Mouse (Mus musculus): ENCODE results near the gene Fut11. TPM values are rescaled to one million over a fixed set of nuclear protein-coding genes. Genes with fewer than 3 reads are reported as not detected.

Fut11 gene
- polyA plus RNA-seq, 1 experiment from 2014 or later = 19.5 TPM

GRCm38 (mm10) chr14:20686576-20686975 is 8.2 kb upstream of the Fut11 start:
- no peaks in the 10 kb centered on the region for H3K27me3 ChIP-seq (ENCODE audit: insufficient read depth, poor library complexity, severe bottlenecking)
- H3K4me3 ChIP-seq = no peak overlapping the region
- WGBS = 95% methylated on average over 3 of the region's 3 CpGs
- no peak overlapping the region for H3K27ac ChIP-seq
- H3K9me3 ChIP-seq = no peaks in the 10 kb centered on the region
- DNase-seq (ENCODE audit: low spot score) = no peak
- H3K36me3 ChIP-seq = peaks cover 100% of the 10 kb centered on the region
- peaks cover 4% of the 10 kb centered on the region; the same call in 1 of the 2 replicates for H3K4me1 ChIP-seq

- Histone ChIP-seq H3K27ac (no peak overlapping the region), H3K9me3 (no peaks in the 10 kb centered on the region), H3K27me3 (ENCODE audit: insufficient read depth, poor library complexity, severe bottlenecking) (no peaks in the 10 kb centered on the region), H3K36me3 (peaks cover 100% of the 10 kb centered on the region), H3K4me1 (peaks cover 7% of the 10 kb centered on the region; the same call in 1 of the 2 replicates), H3K4me3 (no peak overlapping the region)
- WGBS = 91% methylated on average over 2 of the region's 2 CpGs
- DNase-seq (ENCODE audit: low spot score) = no peak
Observed at GRCm38 (mm10) chr14:20689009-20689408, 5.8 kb upstream of the Fut11 start.

- Histone ChIP-seq H3K4me3 (no peak overlapping the region), H3K27ac (no peak overlapping the region), H3K4me1 (peaks cover 32% of the 10 kb centered on the region), H3K36me3 (peaks cover 80% of the 10 kb centered on the region), H3K9me3 (no peaks in the 10 kb centered on the region), H3K27me3 (ENCODE audit: insufficient read depth, poor library complexity, severe bottlenecking) (no peaks in the 10 kb centered on the region)
- WGBS = 88% methylated on average over 6 of the region's 6 CpGs
- no peak for DNase-seq (ENCODE audit: low spot score)
Observed at GRCm38 (mm10) chr14:20691772-20692171, 3.0 kb upstream of the Fut11 start.

GRCm38 (mm10) chr14:20693589-20694101 is 1.1 kb upstream of the Fut11 start:
- Histone ChIP-seq H3K36me3 (peaks cover 70% of the 10 kb centered on the region), H3K4me3 (0 out of 2 replicates have a peak overlapping the region, but pooled peaks have one; percentile 81), H3K27me3 (ENCODE audit: insufficient read depth, poor library complexity, severe bottlenecking) (no peaks in the 10 kb centered on the region), H3K27ac (no peak overlapping the region), H3K9me3 (no peaks in the 10 kb centered on the region), H3K4me1 (peaks cover 47% of the 10 kb centered on the region)
- no peak for DNase-seq (ENCODE audit: low spot score)
- WGBS = 87% methylated on average over 10 of the region's 10 CpGs

- no peaks in the 10 kb centered on the region for H3K9me3 ChIP-seq
- peaks cover 68% of the 10 kb centered on the region for H3K36me3 ChIP-seq
- 47% methylated on average over 13 of the region's 13 CpGs for WGBS
Observed at GRCm38 (mm10) chr14:20694185-20694883, 434 bp upstream of the Fut11 start.

GRCm38 (mm10) chr14:20695761-20696520 is 1.2 kb downstream of the Fut11 start:
- Histone ChIP-seq H3K4me3 (peak overlapping the region; percentile 81), H3K9me3 (no peaks in the 10 kb centered on the region), H3K4me1 (peaks cover 54% of the 10 kb centered on the region), H3K27me3 (ENCODE audit: insufficient read depth, poor library complexity, severe bottlenecking) (no peaks in the 10 kb centered on the region), H3K36me3 (peaks cover 58% of the 10 kb centered on the region), H3K27ac (peak overlapping the region; percentile 96)
- 15% methylated on average over 27 of the region's 27 CpGs for WGBS
- no peak for DNase-seq (ENCODE audit: low spot score)

More at GRCm38 (mm10) chr14:20694185-20694883, 434 bp upstream of the Fut11 start:
- Histone ChIP-seq H3K27ac (peak overlapping the region; percentile 96), H3K4me1 (peaks cover 53% of the 10 kb centered on the region), H3K4me3 (peak overlapping the region; percentile 81), H3K27me3 (ENCODE audit: insufficient read depth, poor library complexity, severe bottlenecking) (no peaks in the 10 kb centered on the region)
- no peak for DNase-seq (ENCODE audit: low spot score)

- H3K27me3 ChIP-seq (ENCODE audit: insufficient read depth, poor library complexity, severe bottlenecking) = no peaks in the 10 kb centered on the region
- peaks cover 48% of the 10 kb centered on the region for H3K36me3 ChIP-seq
- 30% methylated on average over 1 of the region's 1 CpGs for WGBS
- no peak for DNase-seq (ENCODE audit: low spot score)
- H3K4me3 ChIP-seq = peak overlapping the region; percentile 81
- H3K4me1 ChIP-seq = peaks cover 65% of the 10 kb centered on the region
- H3K9me3 ChIP-seq = no peaks in the 10 kb centered on the region
- no peak overlapping the region for H3K27ac ChIP-seq
Observed at GRCm38 (mm10) chr14:20696986-20697385, 2.2 kb downstream of the Fut11 start.

- Histone ChIP-seq H3K27ac (no peak overlapping the region), H3K27me3 (ENCODE audit: insufficient read depth, poor library complexity, severe bottlenecking) (no peaks in the 10 kb centered on the region), H3K9me3 (no peaks in the 10 kb centered on the region), H3K36me3 (peaks cover 32% of the 10 kb centered on the region), H3K4me1 (peaks cover 64% of the 10 kb centered on the region), H3K4me3 (no peak overlapping the region)
- 78% methylated on average over 2 of the region's 2 CpGs for WGBS
- no peak for DNase-seq (ENCODE audit: low spot score)
Observed at GRCm38 (mm10) chr14:20698515-20698914, 3.7 kb downstream of the Fut11 start.

GRCm38 (mm10) chr14:20700362-20700761 is 5.6 kb downstream of the Fut11 start:
- Histone ChIP-seq H3K9me3 (no peaks in the 10 kb centered on the region), H3K36me3 (peaks cover 33% of the 10 kb centered on the region), H3K27ac (no peak overlapping the region), H3K4me1 (peaks cover 46% of the 10 kb centered on the region), H3K4me3 (no peak overlapping the region), H3K27me3 (ENCODE audit: insufficient read depth, poor library complexity, severe bottlenecking) (no peaks in the 10 kb centered on the region)
- WGBS = 91% methylated on average over 3 of the region's 3 CpGs
- no peak for DNase-seq (ENCODE audit: low spot score)

GRCm38 (mm10) chr14:20701554-20701953 is 6.8 kb downstream of the Fut11 start:
- WGBS = 78% methylated on average over 8 of the region's 8 CpGs
- Histone ChIP-seq H3K4me3 (peak overlapping the region; percentile 83), H3K9me3 (no peaks in the 10 kb centered on the region), H3K36me3 (peaks cover 35% of the 10 kb centered on the region), H3K27ac (peak overlapping the region; percentile 98; the same call in 1 of the 2 replicates), H3K4me1 (peaks cover 36% of the 10 kb centered on the region), H3K27me3 (ENCODE audit: insufficient read depth, poor library complexity, severe bottlenecking) (no peaks in the 10 kb centered on the region)
- DNase-seq (ENCODE audit: low spot score) = no peak

GRCm38 (mm10) chr14:20702096-20702740 is 7.5 kb downstream of the Fut11 start:
- Histone ChIP-seq H3K36me3 (peaks cover 35% of the 10 kb centered on the region), H3K27me3 (ENCODE audit: insufficient read depth, poor library complexity, severe bottlenecking) (no peaks in the 10 kb centered on the region), H3K4me1 (peaks cover 30% of the 10 kb centered on the region), H3K9me3 (no peaks in the 10 kb centered on the region), H3K27ac (peak overlapping the region; percentile 98), H3K4me3 (peak overlapping the region; percentile 83)
- no peak for DNase-seq (ENCODE audit: low spot score)
- WGBS = 9% methylated on average over 15 of the region's 15 CpGs

- whole genome bisulfite sequencing = under 1% methylated on average over 61 of the region's 61 CpGs
- DNase-seq (ENCODE audit: low spot score) = peak; percentile 96
- Histone ChIP-seq H3K4me3 (peak within 1 kb of the TSS; percentile 83), H3K36me3 (peaks cover 37% of the 10 kb centered on the region), H3K27ac (peak within 1 kb of the TSS; percentile 98), H3K27me3 (ENCODE audit: insufficient read depth, poor library complexity, severe bottlenecking) (no peaks in the 10 kb centered on the region), H3K9me3 (no peaks in the 10 kb centered on the region), H3K4me1 (peaks cover 26% of the 10 kb centered on the region)
Observed at GRCm38 (mm10) chr14:20702741-20703381, 8.1 kb downstream of the Fut11 start, which contains the start of gene Chchd1. Gene Chchd1, plus strand, starts transcription at chr14:20703006.
